Mouse (Mus musculus): ENCODE results near the gene Sox4.

GRCm38 (mm10) chr13:28958211-28959067, 4.9 kb upstream of the Sox4 start:
- no peak for TF ChIP-seq CTCF (IDR thresholded peaks at IDR 0.05)
- TF ChIP-seq EP300 (IDR thresholded peaks at IDR 0.05): no peak
